ENCODE assay signal across 10 mouse cellular contexts in genomic region chr6:97145156-97145555, GRCm38 (mm10). TPM values are rescaled to one million over a fixed set of nuclear protein-coding genes. Genes with fewer than 3 reads are reported as not detected.
DNase-seq lines count a peak whose midpoint lies in the region; ATAC-seq and TF ChIP-seq lines count a peak whose summit lies in the region.
"Had no signal": no experiment of that assay in that cellular context is flagged by ENCODE, and none has a peak within 500 bp of the region (broad histone marks: within the 10 kb centered on the region; RNA-seq: fewer than 3 reads in every experiment).

No protein-coding gene starts in this region.

- peaks cover 30% of the 10 kb centered on the region for H3K36me3 ChIP-seq in heart, embryonic 12.5 days
- no peaks in the 10 kb centered on the region for H3K36me3 ChIP-seq in forebrain, embryonic 15.5 days

- no peak for ATAC-seq in heart, embryonic 12.5 days (ENCODE audit: insufficient number of reproducible peaks, low FRiP score)
- ATAC-seq in CD4-positive, CD25-positive, alpha-beta regulatory T cell, adult 4 months, result no peak
- ATAC-seq in forebrain, embryonic 15.5 days (replicated peaks), result no peak

- H3K27ac ChIP-seq in heart, embryonic 12.5 days (ENCODE audit: poor library complexity, severe bottlenecking), result no peak overlapping the region
- no peak overlapping the region for H3K27ac ChIP-seq in forebrain, embryonic 15.5 days (replicated peaks)
- H3K27ac ChIP-seq: macrophage had no signal

- H3K9me3 ChIP-seq in heart, embryonic 12.5 days (replicated peaks), result peaks cover 4% of the 10 kb centered on the region; the same call in 1 of the 2 replicates
- H3K9me3 ChIP-seq in forebrain, embryonic 15.5 days, result no peaks in the 10 kb centered on the region

- 0 out of 2 replicates have a peak, but pooled peaks have one; percentile 16 for TF ChIP-seq POLR2A in lung, adult 2 months (IDR thresholded peaks at IDR 0.05; ENCODE audit: borderline replicate concordance, extremely low read depth, low read depth, low read length)

- peak; percentile 99 for DNase-seq in heart, adult 11 months
- DNase-seq in 3T3-L1 (ENCODE audit: low read depth, low spot score), result peak; percentile 76
- peak; percentile 81 for DNase-seq in gastrocnemius, adult 18-20 months (ENCODE audit: low spot score)
- peak; percentile 37 for DNase-seq in lung, adult 2 months
- DNase-seq in cerebellum, adult 8-10 months, result no peak
- DNase-seq: layer of hippocampus, adult 9-11 months had no signal

- no peaks in the 10 kb centered on the region for H3K27me3 ChIP-seq in heart, embryonic 12.5 days (replicated peaks)
- no peaks in the 10 kb centered on the region for H3K27me3 ChIP-seq in forebrain, embryonic 15.5 days

- TF ChIP-seq CTCF in lung, adult 2 months (IDR thresholded peaks at IDR 0.05; ENCODE audit: insufficient read depth, low read length), result no peak

- peaks cover 27% of the 10 kb centered on the region for H3K4me1 ChIP-seq in heart, embryonic 12.5 days (replicated peaks)
- H3K4me1 ChIP-seq in lung, adult 2 months (ENCODE audit: control insufficient read depth, insufficient read depth, low read length), result peaks cover 13% of the 10 kb centered on the region
- H3K4me1 ChIP-seq in forebrain, embryonic 15.5 days, result peaks cover 20% of the 10 kb centered on the region

- WGBS in heart, embryonic 12.5 days, result 90% methylated on average over 7 of the region's 7 CpGs
- 52% methylated on average over 7 of the region's 7 CpGs for WGBS in lung, adult 2 months
- WGBS in forebrain, embryonic 15.5 days, result 88% methylated on average over 7 of the region's 7 CpGs

- no peak overlapping the region for H3K4me2 ChIP-seq in heart, embryonic 12.5 days
- H3K4me2 ChIP-seq in forebrain, embryonic 15.5 days (replicated peaks), result no peak overlapping the region

- H3K4me3 ChIP-seq in heart, embryonic 12.5 days, result no peak overlapping the region
- no peak overlapping the region for H3K4me3 ChIP-seq in lung, adult 2 months (replicated peaks; ENCODE audit: extremely low read depth, low read depth, low read length)
- H3K4me3 ChIP-seq in forebrain, embryonic 15.5 days, result no peak overlapping the region

- H3K9ac ChIP-seq in heart, embryonic 12.5 days, result no peak overlapping the region
- H3K9ac ChIP-seq in forebrain, embryonic 15.5 days (replicated peaks), result no peak overlapping the region

RNA-seq across cellular contexts. Expression of gene Eogt, which starts 3.8 kb away (rescaled TPM):
- 15.1 and 17.1 TPM in 2 replicates for polyA plus RNA-seq in heart, embryonic 12.5 days (2016; fragmentation: Nextera tagmentation; extraction: Ambion mirVana)
- 1 to 10 TPM; 4.4 to 9.2 TPM for total RNA-seq in gastrocnemius, adult 18-20 months (2021)
- polyA plus RNA-seq in lung, adult 2 months (2012; rRNA removed), result 19.9 and 34.7 TPM in 2 replicates
- 10 to 100 TPM in 1 of 2 experiments, 1 to 10 TPM in 1; 8.1 to 13.9 TPM for polyA plus RNA-seq in CD4-positive, CD25-positive, alpha-beta regulatory T cell, adult 4 months (2017; shearing (Covaris generic))
- polyA plus RNA-seq in forebrain, embryonic 15.5 days (2015; fragmentation: Nextera tagmentation; extraction: Ambion mirVana), result 8.0 and 8.2 TPM in 2 replicates

RNA-seq across cellular contexts. Expression of gene Tmf1, which starts 33.8 kb away (rescaled TPM):
- polyA plus RNA-seq in heart, embryonic 12.5 days (2016; fragmentation: Nextera tagmentation; extraction: Ambion mirVana), result 28.7 and 29.9 TPM in 2 replicates
- 10 to 100 TPM; 54.6 to 55.4 TPM for total RNA-seq in gastrocnemius, adult 18-20 months (2021)
- polyA plus RNA-seq in lung, adult 2 months (2012; rRNA removed), result 3.1 and 3.8 TPM in 2 replicates
- 10 to 100 TPM; 41.0 to 50.8 TPM for polyA plus RNA-seq in CD4-positive, CD25-positive, alpha-beta regulatory T cell, adult 4 months (2017; shearing (Covaris generic))
- polyA plus RNA-seq in forebrain, embryonic 15.5 days (2015; fragmentation: Nextera tagmentation; extraction: Ambion mirVana), result 36.4 and 37.4 TPM in 2 replicates
